Mouse (Mus musculus) brain, embryonic 14.5 days (tissue): ENCODE measurements at regions not wholly inside any gene's neighbourhood (a gene's known extent, or its start where the extent isn't known, plus 50 kb on each side); places are given as distances from the start of the nearest gene placed in this dataset.

Experiments used
- DNase-seq: peaks from one replicate; pipeline ENCODE4 v3.0.0-alpha.2; 2011; ENCODE audit warnings: low read depth
- CTCF ChIP-seq: fragments of 200-500 bp; IDR thresholded peaks from 2 replicates; pipeline ENCODE4 v1.5.1; 2012; ENCODE audit warnings: inconsistent platforms, mild to moderate bottlenecking, moderate library complexity, borderline replicate concordance; ENCODE audit not compliant: insufficient read depth, insufficient read length; ENCODE audit errors: extremely low read depth
- POLR2A ChIP-seq: fragments of 200-500 bp; IDR thresholded peaks from 2 replicates; pipeline ENCODE4 v1.6.1; 2012; ENCODE audit warnings: mild to moderate bottlenecking, inconsistent platforms, borderline replicate concordance; ENCODE audit not compliant: poor library complexity, insufficient read depth, insufficient read length, severe bottlenecking; ENCODE audit errors: extremely low read depth

DNA sequence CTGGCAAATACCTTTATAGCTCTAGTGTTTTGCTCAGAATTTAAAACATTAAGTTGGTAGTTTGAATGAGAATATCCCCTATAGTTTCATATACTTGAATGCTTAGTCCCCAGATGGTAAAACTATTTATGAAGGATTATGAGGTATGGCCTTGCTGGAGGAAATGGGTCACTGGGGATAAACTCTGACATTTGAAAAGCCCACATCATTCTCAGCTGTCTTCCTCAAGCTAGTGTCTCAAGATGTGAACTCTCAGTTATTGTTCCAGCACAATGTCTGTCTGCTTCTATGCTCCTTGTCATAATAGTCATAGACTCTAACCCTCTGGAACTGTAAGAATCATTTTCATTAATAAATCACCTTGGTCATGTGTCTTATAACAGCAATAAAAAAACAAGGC is 2004.1 kb upstream of the Gm8797 start:
- DNase-seq, result no peak
- TF ChIP-seq POLR2A (no peak), CTCF (no peak)

DNA sequence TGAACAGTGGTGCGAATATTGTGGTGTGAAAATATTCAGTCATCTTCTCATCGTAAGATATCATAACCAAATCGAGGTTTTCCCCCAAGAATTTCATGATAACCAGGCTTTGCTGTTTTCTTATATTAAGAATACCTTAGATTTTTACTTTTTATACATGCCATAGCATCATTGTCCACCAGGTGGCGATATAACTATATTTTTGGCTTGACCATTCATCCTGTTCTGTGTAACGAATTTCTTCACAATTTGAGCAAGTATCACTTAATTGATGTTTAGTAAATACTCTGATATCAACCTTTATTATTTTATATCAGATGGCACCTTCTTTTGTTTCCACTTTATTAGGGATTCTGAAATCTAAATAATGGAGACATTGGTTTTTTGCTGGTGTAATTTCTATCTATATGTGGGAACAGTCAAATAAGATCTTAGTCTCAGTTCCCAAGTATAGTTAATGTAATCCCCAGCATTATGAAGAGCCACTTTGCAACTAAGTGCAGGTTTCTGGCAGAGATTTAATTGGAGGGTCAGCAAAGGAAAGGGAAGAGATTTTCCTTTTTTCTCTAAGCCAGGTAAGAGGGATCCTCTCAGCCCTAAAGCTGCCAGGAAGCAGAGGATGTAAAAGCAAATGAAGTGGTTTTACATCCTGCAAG is 1998.9 kb upstream of the Gm8797 start:
- TF ChIP-seq CTCF, result no peak
- TF ChIP-seq POLR2A, result no peak

DNA sequence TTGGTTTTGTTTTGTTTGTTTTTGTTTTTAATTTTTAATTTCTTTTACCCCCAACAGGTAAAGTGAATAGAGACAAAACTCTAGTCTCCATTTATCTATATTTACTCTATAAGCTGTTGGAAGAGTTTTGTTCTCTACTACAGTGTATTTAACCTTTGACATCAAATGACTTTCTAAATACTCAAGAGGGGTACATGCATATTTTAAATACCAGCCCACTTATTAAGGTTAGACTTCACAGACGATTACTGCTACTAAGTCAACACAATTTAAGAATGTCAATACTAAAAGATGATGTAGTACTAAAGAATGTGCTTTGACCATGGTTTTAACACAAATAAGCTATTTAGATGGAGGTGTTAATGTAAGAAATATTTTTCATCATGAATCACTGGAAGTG is 1989.3 kb upstream of the Gm8797 start:
- no peak for TF ChIP-seq CTCF
- TF ChIP-seq POLR2A, result no peak
- no peak for DNase-seq

More for the DNA sequence above, 1998.9 kb upstream of the Gm8797 start:
- DNase-seq, result peak; percentile 79

DNA sequence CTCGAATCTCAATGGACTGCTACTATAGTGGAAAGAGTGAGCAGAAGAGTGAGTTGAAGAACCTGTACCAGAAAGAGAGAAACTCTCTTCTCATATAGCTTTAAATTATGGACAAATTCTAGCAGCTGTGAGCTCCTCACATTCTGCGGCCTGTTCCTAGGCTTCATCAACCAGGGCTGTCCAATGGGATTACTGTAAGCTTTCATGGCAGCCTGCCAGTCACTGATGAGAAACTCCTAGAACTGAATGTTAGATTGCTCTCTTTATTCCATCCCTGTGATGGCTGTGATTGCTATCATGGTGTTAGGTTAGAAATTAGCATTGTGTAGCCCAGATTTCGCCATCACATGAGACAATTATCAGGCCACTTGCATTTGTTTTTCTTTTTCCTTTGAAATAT is 1966.4 kb upstream of the Gm8797 start:
- TF ChIP-seq POLR2A (no peak), CTCF (no peak)
- DNase-seq, result peak; percentile 85

DNA sequence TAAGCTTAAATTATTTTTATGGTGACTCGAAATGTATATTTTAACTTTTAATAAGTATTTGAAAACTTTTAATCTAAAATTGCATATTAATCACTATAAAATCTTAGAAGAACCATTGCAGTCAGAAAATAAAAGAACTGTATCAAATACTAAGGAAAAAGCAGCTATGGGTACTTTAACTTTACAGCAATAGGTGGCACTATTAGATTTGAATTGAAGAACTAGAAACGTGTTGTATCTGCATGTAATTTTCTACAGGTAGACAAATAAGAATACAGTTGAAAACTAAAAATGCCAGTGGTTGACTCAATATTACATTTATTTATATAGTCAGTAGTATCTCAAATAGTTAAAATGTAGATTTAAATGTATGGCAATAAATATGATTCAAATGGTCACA is 1964.6 kb upstream of the Gm8797 start:
- TF ChIP-seq CTCF (no peak), POLR2A (no peak)

DNA sequence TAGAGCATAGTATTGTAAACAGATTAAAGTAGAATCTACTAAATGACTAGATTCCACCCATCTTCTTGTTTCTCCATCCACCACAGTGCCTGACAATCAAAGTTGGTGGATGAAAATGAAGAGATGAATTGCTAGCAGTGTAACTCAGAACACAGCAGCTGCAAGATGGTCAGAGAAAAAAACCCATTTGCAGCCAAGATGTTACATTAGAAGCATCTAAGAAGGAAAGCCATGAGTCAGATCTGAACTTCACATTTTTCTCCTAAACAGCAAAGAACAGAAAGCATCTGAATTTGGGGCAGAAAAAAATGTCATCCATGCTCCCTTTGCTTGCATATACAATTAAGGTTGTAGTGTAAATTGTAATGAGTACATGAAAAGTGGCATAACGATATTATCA is 1942.8 kb upstream of the Gm8797 start:
- TF ChIP-seq CTCF (no peak), POLR2A (no peak)
- no peak for DNase-seq

More for the DNA sequence above, 1964.6 kb upstream of the Gm8797 start:
- DNase-seq, result peak; percentile 58

DNA sequence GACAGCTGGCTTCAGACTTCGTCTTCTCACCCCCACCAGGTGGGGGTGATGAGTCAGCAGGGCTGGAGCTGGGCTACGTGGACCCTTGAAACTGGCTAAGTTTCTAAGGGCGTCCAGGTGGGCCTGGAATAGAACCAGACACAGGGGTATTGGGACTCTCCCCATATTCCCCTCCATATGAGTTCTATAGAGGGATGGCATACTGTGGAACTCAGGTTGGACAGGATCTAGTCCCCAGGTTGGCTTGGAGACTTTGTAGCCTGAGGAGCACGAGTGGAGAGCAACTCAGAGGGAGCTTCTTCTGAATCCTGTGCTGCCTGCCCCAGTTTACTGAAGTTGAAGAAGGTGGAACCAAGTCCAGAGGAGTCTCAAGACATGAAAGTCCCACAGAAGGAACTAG is 1921.6 kb upstream of the Gm8797 start:
- DNase-seq, result no peak
- TF ChIP-seq CTCF (no peak), POLR2A (no peak)

DNA sequence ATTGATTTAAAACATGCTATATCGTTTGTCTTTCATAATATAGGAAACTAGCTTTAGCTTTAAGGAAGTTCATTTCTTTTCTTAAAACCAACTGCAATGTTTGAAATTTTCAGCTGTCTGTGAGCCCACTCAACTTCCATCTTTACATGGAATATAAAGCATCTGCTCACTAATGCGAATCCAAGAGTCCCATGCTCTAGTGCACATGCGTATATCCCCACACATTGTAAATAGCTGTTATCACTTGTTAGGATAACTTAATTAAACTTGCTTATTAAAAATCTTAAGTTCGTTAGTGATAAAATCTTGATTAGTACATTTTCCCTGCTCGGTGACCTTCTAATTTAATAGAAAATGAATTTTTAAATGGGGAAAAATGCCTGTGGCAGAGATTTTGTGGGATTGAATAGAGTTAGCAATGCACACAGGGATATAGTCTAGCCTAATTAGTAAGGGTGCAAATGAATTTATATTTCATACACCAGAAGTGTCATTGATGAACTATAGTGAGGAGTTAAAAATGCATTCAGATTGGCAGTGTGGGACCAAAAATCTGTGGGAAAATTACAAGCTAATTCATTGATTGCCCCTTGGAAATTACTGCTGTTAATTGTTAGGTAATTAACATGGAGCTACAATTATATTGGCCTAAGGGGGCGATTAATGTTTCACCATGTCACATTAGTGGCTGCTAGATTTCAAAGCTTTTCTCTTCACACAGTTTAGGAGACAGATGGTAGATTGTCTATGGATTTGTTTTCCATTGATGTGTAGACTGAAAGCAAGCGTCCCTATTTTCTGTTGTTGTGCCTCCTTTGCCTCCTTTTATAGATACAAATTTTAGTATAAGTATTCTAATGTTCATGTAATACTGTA is 1919.0 kb upstream of the Gm8797 start:
- DNase-seq, result peak; percentile 91
- TF ChIP-seq CTCF (no peak), POLR2A (no peak)
